8 mouse cellular contexts compared by ENCODE assay signal in genomic region chr7:25221102-25221883, GRCm38 (mm10). TPM values are rescaled to one million over a fixed set of nuclear protein-coding genes. Genes with fewer than 3 reads are reported as not detected.
A peak's percentile ranks its signal among the peaks of the same experiment; 100 is the strongest.
DNase-seq lines count a peak whose midpoint lies in the region; ATAC-seq and TF ChIP-seq lines count a peak whose summit lies in the region.

Zfp526 (plus strand) TSS chr7:25221425.

- H3K4me3 ChIP-seq in hindbrain, embryonic 10.5 days, result peak within 1 kb of the TSS; percentile 80
- H3K4me3 ChIP-seq in lung, postnatal 0 days (ENCODE audit: low read depth, low read length), result peak within 1 kb of the TSS; percentile 69

- peaks cover 36% of the 10 kb centered on the region for H3K36me3 ChIP-seq in hindbrain, embryonic 10.5 days
- H3K36me3 ChIP-seq in lung, postnatal 0 days (ENCODE audit: insufficient read depth, low read length), result peaks cover 14% of the 10 kb centered on the region

- no peak for TF ChIP-seq EP300 in lung, postnatal 0 days (IDR thresholded peaks at IDR 0.05)

- peak; percentile 90 for ATAC-seq in frontal cortex, adult (ENCODE audit: low TSS enrichment)
- ATAC-seq in lung, postnatal 0 days, result peak; percentile 93

- H3K27me3 ChIP-seq in hindbrain, embryonic 10.5 days (ENCODE audit: insufficient read depth, poor library complexity, severe bottlenecking), result peaks cover 5% of the 10 kb centered on the region; the same call in 1 of the 2 replicates
- no peaks in the 10 kb centered on the region for H3K27me3 ChIP-seq in lung, postnatal 0 days (replicated peaks; ENCODE audit: insufficient read depth, low read length)

- no peaks in the 10 kb centered on the region for H3K9me3 ChIP-seq in hindbrain, embryonic 10.5 days
- no peaks in the 10 kb centered on the region for H3K9me3 ChIP-seq in lung, postnatal 0 days (ENCODE audit: low read length)

- WGBS in hindbrain, embryonic 10.5 days, result under 1% methylated on average over 45 of the region's 45 CpGs
- WGBS in lung, postnatal 0 days, result under 1% methylated on average over 44 of the region's 45 CpGs

- peak within 1 kb of the TSS; percentile 65 for H3K9ac ChIP-seq in lung, postnatal 0 days (replicated peaks; ENCODE audit: low read depth)

- TF ChIP-seq CTCF in lung, postnatal 0 days (IDR thresholded peaks at IDR 0.05), result peak; percentile 58

- peaks cover 50% of the 10 kb centered on the region for H3K4me1 ChIP-seq in hindbrain, embryonic 10.5 days (replicated peaks)
- H3K4me1 ChIP-seq in lung, postnatal 0 days (ENCODE audit: insufficient read depth, low read depth, low read length), result peaks cover 10% of the 10 kb centered on the region

- peak within 1 kb of the TSS; percentile 85 for H3K4me2 ChIP-seq in lung, postnatal 0 days (replicated peaks; ENCODE audit: low read depth, low read length)

- peak; percentile 93 for DNase-seq in MEL-GATA-1-ER (ENCODE audit: extremely low read depth, low read depth)
- peak; percentile 95 for DNase-seq in cerebellum, adult 8-10 months
- DNase-seq in hindbrain, embryonic 10.5 days (ENCODE audit: low spot score), result peak; percentile 99
- DNase-seq in layer of hippocampus, adult 9-11 months, result peak; percentile 98
- peak; percentile 98 for DNase-seq in lung, postnatal 0 days (ENCODE audit: low spot score)
- DNase-seq in ovary, postnatal 14 days (ENCODE audit: low spot score), result peak; percentile 94
- peak; percentile 99 for DNase-seq in thymus, postnatal 14 days

- peak within 1 kb of the TSS; percentile 97 for H3K27ac ChIP-seq in hindbrain, embryonic 10.5 days
- peak within 1 kb of the TSS; percentile 90 for H3K27ac ChIP-seq in lung, postnatal 0 days (ENCODE audit: low read length)

RNA-seq across cellular contexts. Expression of gene Zfp526, which starts in this region (rescaled TPM):
- polyA plus RNA-seq in hindbrain, embryonic 10.5 days (2016; fragmentation: Nextera tagmentation; extraction: Ambion mirVana), result 2.5 and 3.0 TPM in 2 replicates
- polyA plus RNA-seq in lung, postnatal 0 days (2015; fragmentation: Nextera tagmentation; extraction: Ambion mirVana), result 1.6 and 2.2 TPM in 2 replicates

Comparison
In these comparisons a context has a peak if more than half of its experiments do, and no peak if none do; other contexts are left out.
1. Peak in every context shown above with its lines: DNase-seq, ATAC-seq, H3K4me3 ChIP-seq and H3K27ac ChIP-seq.